Mouse (Mus musculus) splenic B cell, adult 2 months (primary cell): ENCODE measurements around the gene Chchd6.

ENCODE experiments used
- DNase-seq: peaks from one replicate; pipeline ENCODE4 v3.0.0-alpha.2; 2011; ENCODE audit warnings: low read depth, low spot score
- H3K27me3 ChIP-seq: 2 replicates; pipeline ENCODE4 v1.6.1; 2012; ENCODE audit warnings: mild to moderate bottlenecking, low read length, moderate library complexity, mixed read lengths; ENCODE audit not compliant: control insufficient read depth, poor library complexity, insufficient read depth, severe bottlenecking
- H3K36me3 ChIP-seq: 2 replicates; pipeline ENCODE4 v1.6.1; 2012; ENCODE audit warnings: mild to moderate bottlenecking, low read length, moderate library complexity, mixed read lengths; ENCODE audit not compliant: control insufficient read depth, poor library complexity, insufficient read depth, severe bottlenecking

Gene Chchd6

GRCm38 (mm10) chr6:89363107-89363451 is 232.4 kb downstream of the Chchd6 start:
- no peak for DNase-seq
- H3K36me3 ChIP-seq: no peaks in the 10 kb centered on the region
- H3K27me3 ChIP-seq: no peaks in the 10 kb centered on the region

- H3K27me3 ChIP-seq: no peaks in the 10 kb centered on the region
- peak; percentile 62 for DNase-seq
- no peaks in the 10 kb centered on the region for H3K36me3 ChIP-seq
Observed at GRCm38 (mm10) chr6:89362281-89363106, 233.0 kb downstream of the Chchd6 start, which contains the start of gene Plxna1. Gene Plxna1, minus strand, starts transcription at chr6:89362620.

GRCm38 (mm10) chr6:89361418-89362280 is 233.8 kb downstream of the Chchd6 start:
- no peaks in the 10 kb centered on the region for H3K27me3 ChIP-seq
- DNase-seq: peak; percentile 28
- no peaks in the 10 kb centered on the region for H3K36me3 ChIP-seq

- Histone ChIP-seq H3K36me3 (no peaks in the 10 kb centered on the region), H3K27me3 (no peaks in the 10 kb centered on the region)
- peak; percentile 20 for DNase-seq
Observed at GRCm38 (mm10) chr6:89360709-89361417, 234.6 kb downstream of the Chchd6 start.

GRCm38 (mm10) chr6:89359771-89360708 is 235.4 kb downstream of the Chchd6 start:
- no peaks in the 10 kb centered on the region for H3K36me3 ChIP-seq
- DNase-seq: no peak

GRCm38 (mm10) chr6:89359192-89359591 is 236.3 kb downstream of the Chchd6 start:
- no peaks in the 10 kb centered on the region for H3K36me3 ChIP-seq
- H3K27me3 ChIP-seq: no peaks in the 10 kb centered on the region
- DNase-seq: no peak

More at GRCm38 (mm10) chr6:89359771-89360708, 235.4 kb downstream of the Chchd6 start:
- no peaks in the 10 kb centered on the region for H3K27me3 ChIP-seq

GRCm38 (mm10) chr6:89355661-89356060 is 239.8 kb downstream of the Chchd6 start:
- no peaks in the 10 kb centered on the region for H3K27me3 ChIP-seq
- DNase-seq: no peak
- H3K36me3 ChIP-seq: no peaks in the 10 kb centered on the region

GRCm38 (mm10) chr6:89354726-89355125 is 240.7 kb downstream of the Chchd6 start:
- no peaks in the 10 kb centered on the region for H3K27me3 ChIP-seq
- no peaks in the 10 kb centered on the region for H3K36me3 ChIP-seq
- DNase-seq: peak; percentile 13

- Histone ChIP-seq H3K27me3 (no peaks in the 10 kb centered on the region), H3K36me3 (no peaks in the 10 kb centered on the region)
- no peak for DNase-seq
Observed at GRCm38 (mm10) chr6:89354076-89354475, 241.4 kb downstream of the Chchd6 start.

- no peaks in the 10 kb centered on the region for H3K36me3 ChIP-seq
- no peak for DNase-seq
- H3K27me3 ChIP-seq: no peaks in the 10 kb centered on the region
Observed at GRCm38 (mm10) chr6:89353101-89353500, 242.4 kb downstream of the Chchd6 start.

- Histone ChIP-seq H3K27me3 (no peaks in the 10 kb centered on the region), H3K36me3 (no peaks in the 10 kb centered on the region)
- DNase-seq: no peak
Observed at GRCm38 (mm10) chr6:89351441-89352137, 243.9 kb downstream of the Chchd6 start.

- no peak for DNase-seq
- Histone ChIP-seq H3K36me3 (no peaks in the 10 kb centered on the region), H3K27me3 (no peaks in the 10 kb centered on the region)
Observed at GRCm38 (mm10) chr6:89350520-89350919, 244.9 kb downstream of the Chchd6 start.

GRCm38 (mm10) chr6:89350037-89350515 is 245.4 kb downstream of the Chchd6 start:
- Histone ChIP-seq H3K36me3 (no peaks in the 10 kb centered on the region), H3K27me3 (no peaks in the 10 kb centered on the region)
- DNase-seq: no peak
